Mouse (Mus musculus) inflammation-experienced regulatory T-cells, adult 6 months (primary cell): ENCODE measurements around the gene Slc27a3. TPM values are rescaled to one million over a fixed set of nuclear protein-coding genes. Genes with fewer than 3 reads are reported as not detected.
"Not testable (repeated sequence)": the region's sequence is repeated elsewhere in the genome, so short reads cannot be mapped to it uniquely, and the experiment has no call there.

Experiments
- ATAC-seq: one replicate; pipeline ENCODE4 v1.8.0; 2017
- polyA plus RNA-seq, 3 experiments: library from polyadenylated mRNA; unstranded; fragments of 100-300 nt; shearing (Covaris generic); gene quantifications; one replicate each; pipeline ENCODE4 v1.2.1; 2017

The Slc27a3 gene
- polyA plus RNA-seq, 3 experiments from 2014 or later = 0.31 TPM; not detected in 2

- ATAC-seq = no peak
These were observed 820 bp downstream of the Slc27a3 start for GRCm38 (mm10) chr3:90388726-90389510.

GRCm38 (mm10) chr3:90388192-90388591 lies 1.5 kb downstream of the Slc27a3 start:
- ATAC-seq = no peak

GRCm38 (mm10) chr3:90387483-90387882 lies 2.3 kb downstream of the Slc27a3 start:
- ATAC-seq = no peak

- no peak for ATAC-seq
These were observed 2.9 kb downstream of the Slc27a3 start for GRCm38 (mm10) chr3:90386817-90387216.

- ATAC-seq = no peak
These were observed 4.8 kb downstream of the Slc27a3 start for GRCm38 (mm10) chr3:90384851-90385375.

GRCm38 (mm10) chr3:90383690-90384089 lies 6.0 kb downstream of the Slc27a3 start:
- no peak for ATAC-seq

- no peak for ATAC-seq
These were observed 8.0 kb downstream of the Slc27a3 start for GRCm38 (mm10) chr3:90381727-90382126.

- ATAC-seq = no peak
These were observed 11.2 kb downstream of the Slc27a3 start for GRCm38 (mm10) chr3:90378496-90378895.

GRCm38 (mm10) chr3:90376247-90376585 lies 13.5 kb downstream of the Slc27a3 start:
- ATAC-seq = no peak

GRCm38 (mm10) chr3:90375562-90376246 lies 14.0 kb downstream of the Slc27a3 start:
- no peak for ATAC-seq

GRCm38 (mm10) chr3:90374368-90374767 lies 15.4 kb downstream of the Slc27a3 start:
- no peak for ATAC-seq

GRCm38 (mm10) chr3:90373432-90374028 lies 16.2 kb downstream of the Slc27a3 start:
- peak; percentile 74 for ATAC-seq

- no peak for ATAC-seq
These were observed 16.9 kb downstream of the Slc27a3 start for GRCm38 (mm10) chr3:90372817-90373216.

- ATAC-seq = no peak
These were observed 17.9 kb downstream of the Slc27a3 start for GRCm38 (mm10) chr3:90371857-90372256.

GRCm38 (mm10) chr3:90369041-90369440 lies 20.7 kb downstream of the Slc27a3 start:
- ATAC-seq = no peak

GRCm38 (mm10) chr3:90367001-90367632 lies 22.6 kb downstream of the Slc27a3 start:
- no peak for ATAC-seq

GRCm38 (mm10) chr3:90362346-90362745 lies 27.4 kb downstream of the Slc27a3 start:
- no peak for ATAC-seq

- no peak for ATAC-seq
These were observed 28.3 kb downstream of the Slc27a3 start for GRCm38 (mm10) chr3:90361476-90361875.

GRCm38 (mm10) chr3:90359230-90359629 lies 30.5 kb downstream of the Slc27a3 start:
- ATAC-seq = peak; percentile 43

- ATAC-seq = no peak
These were observed 31.8 kb downstream of the Slc27a3 start for GRCm38 (mm10) chr3:90357959-90358358.

GRCm38 (mm10) chr3:90347847-90348246 lies 41.9 kb downstream of the Slc27a3 start:
- ATAC-seq = no peak

GRCm38 (mm10) chr3:90342853-90343252 lies 46.9 kb downstream of the Slc27a3 start:
- not testable (repeated sequence) for ATAC-seq

- no peak for ATAC-seq
These were observed 49.6 kb downstream of the Slc27a3 start for GRCm38 (mm10) chr3:90340177-90340576.
